Mouse (Mus musculus): Measurements from ENCODE around the gene Mmp17. TPM values are rescaled to one million over a fixed set of nuclear protein-coding genes. Genes with fewer than 3 reads are reported as not detected.

Mmp17 gene
- polyA plus RNA-seq, 1 experiment from 2014 or later: 3.4 TPM

DNA sequence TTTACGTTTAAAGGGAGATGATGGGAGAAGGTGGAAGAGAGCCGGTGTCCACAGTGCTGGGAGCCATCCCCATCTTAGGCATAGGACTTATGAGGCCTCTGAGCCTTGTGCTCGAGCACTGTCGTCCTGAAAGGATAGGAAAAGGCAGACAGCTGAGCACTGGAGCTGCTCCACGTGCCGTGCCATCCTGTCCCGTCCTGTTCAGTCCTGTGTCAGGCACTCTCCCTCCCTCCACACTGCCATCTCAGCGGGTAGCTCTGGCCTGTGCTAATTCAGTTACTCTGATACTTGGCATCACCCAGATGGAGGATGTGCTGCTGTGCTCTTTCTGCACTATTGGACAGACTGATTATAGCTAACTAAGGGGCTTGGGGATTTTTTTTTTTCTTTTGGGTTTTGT, 21.6 kb upstream of the Mmp17 start:
- peaks cover 97% of the 10 kb centered on the region for H3K36me3 ChIP-seq (replicated peaks)
- 92% methylated on average over 8 of the region's 8 CpGs for WGBS

DNA sequence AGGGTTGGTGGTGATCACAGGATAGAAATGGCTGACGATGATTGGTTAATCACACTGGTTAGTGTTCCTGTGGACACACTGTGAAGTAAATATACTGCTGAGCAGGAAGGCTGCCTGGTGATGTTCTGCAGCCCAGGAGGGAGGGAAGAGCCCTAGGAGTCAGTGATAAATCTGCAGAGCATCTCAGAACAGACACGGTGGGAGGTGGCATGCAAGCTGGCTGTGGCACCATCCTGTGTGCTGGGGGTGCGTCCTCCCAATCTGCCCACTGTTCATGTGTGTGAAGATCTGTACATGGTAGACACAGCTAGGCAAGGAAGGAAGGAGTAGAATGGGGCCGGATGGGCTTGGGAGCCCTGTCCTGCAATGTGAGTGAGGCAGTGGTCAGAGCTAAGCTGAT, 15.4 kb upstream of the Mmp17 start:
- no peaks in the 10 kb centered on the region for H3K9me3 ChIP-seq
- H3K36me3 ChIP-seq (replicated peaks): peaks cover 95% of the 10 kb centered on the region
- DNase-seq (ENCODE audit: extremely low spot score, low spot score): no peak
- H3K4me1 ChIP-seq: no peaks in the 10 kb centered on the region
- no peak overlapping the region for H3K27ac ChIP-seq
- H3K4me3 ChIP-seq: no peak overlapping the region
- no peaks in the 10 kb centered on the region for H3K27me3 ChIP-seq (ENCODE audit: poor library complexity, severe bottlenecking)
- WGBS: 95% methylated on average over 4 of the region's 4 CpGs

More for the DNA sequence above, 21.6 kb upstream of the Mmp17 start:
- Histone ChIP-seq H3K4me1 (no peaks in the 10 kb centered on the region), H3K27ac (no peak overlapping the region), H3K9me3 (no peaks in the 10 kb centered on the region), H3K27me3 (ENCODE audit: poor library complexity, severe bottlenecking) (no peaks in the 10 kb centered on the region), H3K4me3 (no peak overlapping the region)
- no peak for DNase-seq (ENCODE audit: extremely low spot score, low spot score)

DNA sequence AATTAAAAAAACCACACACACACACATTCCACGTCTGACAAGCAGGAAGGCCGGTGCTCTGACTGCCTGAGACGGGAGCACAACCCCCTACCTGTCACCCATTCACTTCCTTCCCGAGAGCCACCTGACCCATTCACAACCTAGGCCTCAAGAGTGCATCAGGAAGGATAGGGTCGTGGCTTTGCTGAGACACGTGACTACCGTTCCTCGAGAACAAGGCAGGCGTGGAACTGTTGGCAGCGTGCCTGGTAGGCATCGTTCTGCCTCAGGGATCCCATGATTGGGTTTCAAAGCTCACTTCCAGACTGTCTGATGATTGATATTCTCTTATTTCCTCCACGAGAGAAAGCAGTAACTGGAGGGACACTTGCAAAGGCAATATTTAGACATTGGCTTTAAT, 5.8 kb upstream of the Mmp17 start:
- Histone ChIP-seq H3K4me1 (peaks cover 4% of the 10 kb centered on the region; the same call in 1 of the 2 replicates), H3K27me3 (ENCODE audit: poor library complexity, severe bottlenecking) (peaks cover 31% of the 10 kb centered on the region)
- WGBS: 78% methylated on average over 12 of the region's 12 CpGs

DNA sequence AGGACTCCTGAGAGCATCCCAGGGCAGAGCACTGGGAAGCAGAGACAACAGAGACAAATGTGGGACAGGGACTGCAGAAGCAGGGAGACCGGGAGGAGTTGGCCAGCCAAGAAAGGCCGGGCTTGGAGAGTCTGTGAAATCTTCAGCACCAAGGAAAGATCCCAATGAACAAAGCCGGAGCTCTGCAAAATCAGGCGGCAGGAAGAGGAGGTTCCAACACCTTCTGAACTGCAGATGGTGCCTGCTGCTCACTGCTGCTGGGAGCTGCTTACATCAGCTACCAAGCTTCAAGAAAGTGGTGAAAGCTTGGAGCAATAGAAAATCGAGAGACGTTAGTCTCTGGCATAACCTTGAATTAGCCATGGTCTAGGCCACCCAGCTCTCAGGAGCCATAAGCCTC, 3.9 kb upstream of the Mmp17 start:
- no peaks in the 10 kb centered on the region for H3K36me3 ChIP-seq (replicated peaks)
- 33% methylated on average over 6 of the region's 6 CpGs for WGBS
- no peak for DNase-seq (ENCODE audit: extremely low spot score, low spot score)
- H3K4me3 ChIP-seq: no peak overlapping the region
- H3K27me3 ChIP-seq (ENCODE audit: poor library complexity, severe bottlenecking): peaks cover 45% of the 10 kb centered on the region
- peaks cover 18% of the 10 kb centered on the region for H3K4me1 ChIP-seq
- no peaks in the 10 kb centered on the region for H3K9me3 ChIP-seq
- H3K27ac ChIP-seq: no peak overlapping the region

More for the DNA sequence above, 5.8 kb upstream of the Mmp17 start:
- Histone ChIP-seq H3K36me3 (replicated peaks) (no peaks in the 10 kb centered on the region; the same call in 1 of the 2 replicates), H3K27ac (no peak overlapping the region), H3K4me3 (no peak overlapping the region), H3K9me3 (no peaks in the 10 kb centered on the region)
- DNase-seq (ENCODE audit: extremely low spot score, low spot score): no peak

DNA sequence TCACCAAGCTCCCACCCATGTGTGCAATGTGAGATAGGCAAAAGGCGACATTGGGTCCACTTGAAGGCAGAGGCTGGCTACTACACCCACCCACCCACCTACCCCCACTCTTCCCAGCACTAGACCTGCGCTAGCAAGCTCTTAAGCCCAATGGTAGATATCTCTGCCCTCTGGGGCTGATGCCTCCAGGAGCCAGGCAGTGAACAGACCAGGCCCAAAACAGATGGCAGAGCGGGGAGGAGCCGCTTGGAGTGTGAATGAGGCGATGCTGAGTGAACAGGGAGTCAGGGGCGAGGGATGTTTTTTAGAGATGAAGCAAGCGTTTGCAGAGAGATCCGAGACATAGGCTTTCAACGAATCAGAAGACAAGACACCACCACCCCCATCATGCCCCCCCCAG, 3.4 kb upstream of the Mmp17 start:
- peaks cover 23% of the 10 kb centered on the region for H3K4me1 ChIP-seq
- DNase-seq (ENCODE audit: extremely low spot score, low spot score): no peak

DNA sequence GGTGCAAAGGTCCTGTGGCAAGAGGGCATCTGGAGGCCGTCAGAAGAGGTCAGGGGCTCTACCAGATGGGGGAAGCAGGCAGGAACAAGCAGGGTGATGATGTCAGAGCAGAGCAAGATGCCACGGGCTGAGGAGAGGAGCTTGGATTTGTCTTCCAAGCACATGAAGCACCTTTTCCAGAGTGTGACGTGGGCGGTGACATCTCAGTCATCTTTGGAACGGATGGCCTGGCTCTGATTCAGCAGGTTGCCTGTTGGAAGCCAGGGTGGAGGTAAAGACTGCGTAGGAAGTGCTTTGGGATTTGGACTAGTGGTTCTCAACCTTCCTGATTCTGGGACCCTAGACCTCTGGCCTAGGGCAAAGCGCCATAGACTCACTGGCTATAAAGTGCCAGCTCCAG, 3.0 kb upstream of the Mmp17 start:
- H3K9me3 ChIP-seq: no peaks in the 10 kb centered on the region
- peaks cover 28% of the 10 kb centered on the region for H3K4me1 ChIP-seq
- H3K36me3 ChIP-seq (replicated peaks): no peaks in the 10 kb centered on the region
- WGBS: 83% methylated on average over 7 of the region's 7 CpGs
- H3K27me3 ChIP-seq (ENCODE audit: poor library complexity, severe bottlenecking): peaks cover 55% of the 10 kb centered on the region
- DNase-seq (ENCODE audit: extremely low spot score, low spot score): no peak
- no peak overlapping the region for H3K4me3 ChIP-seq
- no peak overlapping the region for H3K27ac ChIP-seq

More for the DNA sequence above, 3.4 kb upstream of the Mmp17 start:
- no peak overlapping the region for H3K27ac ChIP-seq
- H3K36me3 ChIP-seq (replicated peaks): no peaks in the 10 kb centered on the region
- no peak overlapping the region for H3K4me3 ChIP-seq
- no peaks in the 10 kb centered on the region for H3K9me3 ChIP-seq
- WGBS: 88% methylated on average over 9 of the region's 9 CpGs
- peaks cover 50% of the 10 kb centered on the region for H3K27me3 ChIP-seq (ENCODE audit: poor library complexity, severe bottlenecking)

DNA sequence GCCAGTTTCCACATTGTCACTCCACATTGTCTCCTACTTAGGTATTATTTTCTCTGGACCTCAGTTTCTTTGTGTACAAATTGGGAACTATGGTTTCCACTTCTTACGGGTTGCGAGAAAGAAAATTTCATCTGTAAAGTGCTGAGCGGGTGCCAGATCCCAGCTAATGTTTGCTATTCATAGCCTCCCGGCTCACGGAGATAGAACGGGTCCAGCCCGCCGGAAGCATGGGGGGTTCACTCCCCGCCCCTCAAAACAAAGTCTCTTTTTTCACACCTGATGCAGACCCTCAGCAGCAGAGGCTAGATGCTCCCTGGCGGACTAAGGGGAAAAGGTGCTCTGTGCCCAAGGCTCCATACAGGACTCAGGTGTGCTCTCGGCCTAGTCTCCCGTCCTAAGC, 638 bp upstream of the Mmp17 start:
- 6% methylated on average over 12 of the region's 12 CpGs for WGBS
- peak overlapping the region; percentile 85 for H3K27ac ChIP-seq

DNA sequence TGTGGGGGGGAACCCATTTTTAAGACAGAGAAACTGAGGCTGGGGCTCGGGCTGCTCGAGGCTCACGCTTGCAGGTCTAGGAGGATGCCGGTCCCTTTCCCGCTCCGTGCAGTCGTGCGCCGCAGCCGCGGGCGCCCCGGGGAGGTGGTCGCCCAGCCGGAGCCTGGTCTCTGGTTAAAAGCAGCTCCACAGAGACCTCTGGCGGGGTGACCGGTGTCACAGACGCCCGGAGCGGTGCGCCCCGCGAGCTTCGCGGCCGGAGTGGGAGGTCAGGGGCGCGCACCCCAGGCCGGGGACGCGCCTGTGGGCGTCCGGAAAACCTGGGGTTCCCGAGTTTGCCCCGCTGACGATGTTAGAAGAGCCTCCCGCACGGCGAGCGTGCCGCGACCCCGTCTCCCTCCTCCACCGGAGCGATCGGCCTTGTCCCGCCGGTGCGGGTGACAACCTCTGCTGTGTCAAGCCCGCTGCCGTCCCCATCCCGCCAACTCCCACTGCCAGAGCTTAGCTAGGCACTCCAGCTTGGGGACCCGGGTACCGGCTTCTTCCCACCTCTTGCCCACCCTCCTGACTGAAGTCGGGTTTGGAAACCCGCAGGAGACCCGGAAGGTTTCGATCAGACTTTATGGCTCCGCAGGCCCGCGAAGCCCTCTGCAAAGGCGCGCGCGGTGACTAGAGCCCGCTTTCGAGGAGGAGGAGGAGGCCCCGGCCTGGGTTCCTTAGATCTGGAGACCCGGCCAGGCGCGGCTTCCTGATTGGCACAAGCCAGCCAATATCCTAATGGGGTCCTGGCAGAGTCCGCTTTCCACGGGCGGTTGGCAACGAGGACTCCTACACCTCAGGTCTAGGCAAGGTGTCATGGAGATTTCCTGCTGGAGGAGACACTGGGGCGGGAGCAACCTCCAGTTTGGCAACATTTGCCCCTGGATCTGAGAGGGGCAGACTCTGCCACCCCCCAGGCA, 893 bp downstream of the Mmp17 start:
- WGBS: under 1% methylated on average over 76 of the region's 76 CpGs
- Histone ChIP-seq H3K27ac (peak overlapping the region; percentile 85), H3K4me3 (peak overlapping the region; percentile 84), H3K9me3 (no peaks in the 10 kb centered on the region), H3K27me3 (ENCODE audit: poor library complexity, severe bottlenecking) (peaks cover 77% of the 10 kb centered on the region), H3K4me1 (peaks cover 40% of the 10 kb centered on the region), H3K36me3 (replicated peaks) (no peaks in the 10 kb centered on the region)
- peak; percentile 52 for DNase-seq (ENCODE audit: extremely low spot score, low spot score)

More for the DNA sequence above, 638 bp upstream of the Mmp17 start:
- Histone ChIP-seq H3K27me3 (ENCODE audit: poor library complexity, severe bottlenecking) (peaks cover 71% of the 10 kb centered on the region), H3K36me3 (replicated peaks) (no peaks in the 10 kb centered on the region), H3K9me3 (no peaks in the 10 kb centered on the region), H3K4me3 (peak overlapping the region; percentile 84), H3K4me1 (peaks cover 40% of the 10 kb centered on the region)
- no peak for DNase-seq (ENCODE audit: extremely low spot score, low spot score)

DNA sequence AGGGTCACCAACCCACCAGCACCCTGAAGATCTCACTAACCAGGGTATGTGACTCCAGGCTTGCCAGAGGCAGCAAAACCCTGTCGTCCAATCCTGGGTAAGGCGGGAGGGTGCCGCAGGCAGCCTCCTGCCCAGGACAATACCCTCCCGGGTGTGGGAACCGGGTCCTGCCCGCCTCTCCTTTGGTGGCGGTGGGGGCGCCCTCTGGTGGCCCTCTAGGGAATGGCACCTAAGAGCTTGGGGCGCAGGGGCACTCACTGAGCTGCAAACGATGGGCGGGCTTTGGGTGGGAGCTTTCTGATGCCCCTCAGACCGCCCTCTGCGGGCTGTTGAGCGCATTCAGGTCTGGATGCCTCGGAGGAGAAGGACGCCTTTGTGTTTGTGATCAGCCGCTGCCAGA, 2.0 kb downstream of the Mmp17 start:
- H3K27me3 ChIP-seq (ENCODE audit: poor library complexity, severe bottlenecking): peaks cover 68% of the 10 kb centered on the region

DNA sequence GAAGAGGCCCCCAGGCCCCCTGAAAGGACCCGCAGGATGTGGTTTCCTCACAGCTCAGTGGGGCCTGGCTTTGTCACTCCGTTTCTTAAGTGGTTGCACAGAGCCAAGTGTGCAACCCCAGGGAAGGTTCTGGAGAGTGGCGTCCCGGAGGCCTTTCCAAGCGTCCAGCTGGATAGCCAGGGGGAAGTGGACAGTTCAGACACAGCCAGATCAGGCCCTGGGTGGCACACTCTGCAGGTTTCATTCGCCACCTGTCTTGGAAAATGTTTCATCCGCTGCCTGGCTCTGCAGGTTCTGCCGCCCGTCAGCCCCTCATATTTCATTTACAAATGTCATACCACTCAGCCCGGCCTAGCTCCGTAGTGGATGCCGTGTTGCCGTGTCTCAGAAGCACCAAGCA, 2.5 kb downstream of the Mmp17 start:
- DNase-seq (ENCODE audit: extremely low spot score, low spot score): no peak
- Histone ChIP-seq H3K36me3 (replicated peaks) (no peaks in the 10 kb centered on the region), H3K27me3 (ENCODE audit: poor library complexity, severe bottlenecking) (peaks cover 63% of the 10 kb centered on the region), H3K9me3 (no peaks in the 10 kb centered on the region), H3K4me3 (peak overlapping the region; percentile 84), H3K4me1 (peaks cover 50% of the 10 kb centered on the region), H3K27ac (peak overlapping the region; percentile 79)
- WGBS: 47% methylated on average over 13 of the region's 13 CpGs

More for the DNA sequence above, 2.0 kb downstream of the Mmp17 start:
- H3K4me1 ChIP-seq: peaks cover 46% of the 10 kb centered on the region
- peak; percentile 94 for DNase-seq (ENCODE audit: extremely low spot score, low spot score)
- H3K27ac ChIP-seq: peak overlapping the region; percentile 79
- under 1% methylated on average over 17 of the region's 17 CpGs for WGBS
- no peaks in the 10 kb centered on the region for H3K36me3 ChIP-seq (replicated peaks)
- no peaks in the 10 kb centered on the region for H3K9me3 ChIP-seq
- peak overlapping the region; percentile 84 for H3K4me3 ChIP-seq

DNA sequence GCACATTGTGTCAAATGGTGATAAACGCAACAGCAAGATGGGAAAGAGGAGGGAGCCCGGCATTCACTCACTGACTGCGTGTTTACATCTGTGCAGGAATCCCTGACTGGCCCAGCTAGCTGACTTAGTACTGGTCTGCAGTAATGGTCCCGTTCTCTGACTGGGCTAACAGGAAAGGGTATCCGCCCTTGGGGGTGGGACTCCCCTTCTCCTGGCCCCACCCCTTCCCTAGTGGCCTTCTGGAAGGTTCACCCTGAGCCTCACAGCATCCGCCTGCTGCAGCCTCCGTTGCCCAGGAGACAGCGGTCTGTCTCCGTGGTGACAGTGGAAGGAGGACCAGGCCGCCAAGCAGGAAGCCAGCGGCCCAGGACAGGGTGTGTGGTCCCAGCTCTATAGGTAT, 6.9 kb downstream of the Mmp17 start:
- DNase-seq (ENCODE audit: extremely low spot score, low spot score): peak; percentile 24
- WGBS: 13% methylated on average over 11 of the region's 11 CpGs
- H3K4me1 ChIP-seq: peaks cover 39% of the 10 kb centered on the region
- no peak overlapping the region for H3K27ac ChIP-seq
- peaks cover 9% of the 10 kb centered on the region for H3K36me3 ChIP-seq (replicated peaks)
- no peak overlapping the region for H3K4me3 ChIP-seq
- H3K27me3 ChIP-seq (ENCODE audit: poor library complexity, severe bottlenecking): peaks cover 23% of the 10 kb centered on the region
- H3K9me3 ChIP-seq: no peaks in the 10 kb centered on the region

DNA sequence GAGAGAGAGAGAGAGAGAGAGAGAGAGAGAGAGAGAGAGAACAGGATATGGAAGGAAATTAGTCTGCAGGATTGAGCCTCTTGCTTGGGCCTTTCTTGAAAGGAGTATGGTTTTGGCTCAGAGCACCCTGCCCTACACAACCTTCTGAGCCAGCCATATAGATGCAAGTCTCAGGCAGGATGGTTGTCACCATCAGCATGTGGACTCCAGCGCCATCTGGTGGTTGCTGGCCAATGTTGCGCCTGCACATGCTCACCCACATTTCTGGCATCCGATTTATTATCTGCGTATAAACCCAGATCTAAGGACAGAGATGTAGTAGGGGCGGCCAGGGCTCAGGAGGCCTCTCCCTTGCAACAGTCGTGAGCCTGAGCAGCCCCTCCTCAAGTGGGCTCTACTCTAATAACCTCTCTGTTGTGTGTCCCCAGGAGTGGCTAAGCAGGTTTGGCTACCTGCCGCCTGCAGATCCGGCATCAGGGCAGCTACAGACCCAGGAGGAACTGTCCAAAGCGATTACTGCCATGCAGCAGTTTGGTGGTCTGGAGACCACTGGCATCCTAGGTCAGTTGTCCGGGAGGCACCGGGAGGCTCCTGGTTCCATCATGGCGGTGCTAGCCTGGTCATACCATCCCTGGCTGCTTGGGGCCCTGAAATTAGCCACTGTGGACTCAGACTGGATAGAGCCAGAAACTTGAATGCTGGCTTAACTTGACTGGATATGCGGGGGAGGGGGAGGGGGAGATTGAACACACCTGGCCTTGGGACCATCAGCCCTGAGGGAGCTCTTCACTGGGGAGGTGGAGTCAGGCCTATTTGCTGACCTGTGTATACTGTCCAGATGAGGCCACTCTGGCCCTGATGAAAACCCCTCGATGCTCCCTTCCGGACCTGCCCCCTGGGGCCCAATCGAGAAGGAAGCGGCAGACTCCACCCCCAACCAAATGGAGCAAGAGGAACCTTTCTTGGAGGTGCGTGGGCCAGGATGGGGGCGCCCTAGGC, 10.4 kb downstream of the Mmp17 start:
- Histone ChIP-seq H3K27ac (0 out of 2 replicates have a peak overlapping the region, but pooled peaks have one; percentile 30), H3K27me3 (ENCODE audit: poor library complexity, severe bottlenecking) (no peaks in the 10 kb centered on the region; the same call in 1 of the 2 replicates), H3K36me3 (replicated peaks) (peaks cover 34% of the 10 kb centered on the region), H3K4me1 (peaks cover 26% of the 10 kb centered on the region), H3K9me3 (peaks cover 6% of the 10 kb centered on the region; the same call in 1 of the 2 replicates), H3K4me3 (no peak overlapping the region)
- peak; percentile 84 for DNase-seq (ENCODE audit: extremely low spot score, low spot score)
- 45% methylated on average over 19 of the region's 19 CpGs for WGBS
